Comparison of ENCODE assay signal across 10 mouse cellular contexts in genomic region chr2:68744599-68744998, GRCm38 (mm10).
DNase-seq lines count a peak whose midpoint lies in the region; ATAC-seq and TF ChIP-seq lines count a peak whose summit lies in the region.
"Had no signal": no experiment of that assay in that cellular context is flagged by ENCODE, and none has a peak within 500 bp of the region (broad histone marks: within the 10 kb centered on the region; RNA-seq: fewer than 3 reads in every experiment).

No protein-coding gene starts in this region.

- ATAC-seq in liver, embryonic 11.5 days (replicated peaks; ENCODE audit: low FRiP score): no peak
- ATAC-seq in megakaryocyte, adult 5-6 weeks (ENCODE audit: poor library complexity, severe bottlenecking): 0 out of 2 replicates have a peak, but pooled peaks have one; percentile 38

- H3K4me2 ChIP-seq in liver, embryonic 11.5 days: no peak overlapping the region

- TF ChIP-seq POLR2A in liver, adult 2 months (IDR thresholded peaks at IDR 0.05; ENCODE audit: extremely low read depth, insufficient read depth, low read length): no peak
- no peak for TF ChIP-seq POLR2A in bone marrow macrophage, adult 2 months (IDR thresholded peaks at IDR 0.05; ENCODE audit: borderline replicate concordance, low read depth, low read length)

- H3K9ac ChIP-seq in liver, adult 2 months (ENCODE audit: low read depth, low read length): no peak overlapping the region
- H3K9ac ChIP-seq in liver, embryonic 11.5 days (ENCODE audit: low read depth, low read length): no peak overlapping the region

- H3K4me1 ChIP-seq in liver, adult 2 months (ENCODE audit: control insufficient read depth, insufficient read depth, low read length): no peaks in the 10 kb centered on the region
- H3K4me1 ChIP-seq in liver, embryonic 11.5 days (replicated peaks; ENCODE audit: control insufficient read depth, insufficient read depth, low read length): no peaks in the 10 kb centered on the region
- H3K4me1 ChIP-seq in bone marrow macrophage, adult 2 months (ENCODE audit: control insufficient read depth, insufficient read depth, low read length): no peaks in the 10 kb centered on the region

- peak; percentile 7 to 14 for DNase-seq in cerebellum, postnatal 14 days
- DNase-seq in cerebellum, adult 9-10 months: no peak
- peak; percentile 7 for DNase-seq in liver, adult 2 months (ENCODE audit: extremely low read depth, low read depth, low spot score)
- DNase-seq in liver, embryonic 11.5 days (ENCODE audit: low spot score): no peak
- no peak for DNase-seq in spleen, postnatal 10 days (ENCODE audit: low spot score in 2 of 2)
- DNase-seq in urinary bladder, postnatal 4 days (ENCODE audit: low spot score in 2 of 2): no peak

- H3K27me3 ChIP-seq in liver, adult 2 months (ENCODE audit: control insufficient read depth, insufficient read depth, low read length): no peaks in the 10 kb centered on the region
- H3K27me3 ChIP-seq in liver, embryonic 11.5 days (replicated peaks; ENCODE audit: control insufficient read depth, insufficient read depth, low read length): no peaks in the 10 kb centered on the region
- H3K27me3 ChIP-seq: CH12.LX had no signal

- TF ChIP-seq CTCF in liver, adult 2 months (IDR thresholded peaks at IDR 0.05; ENCODE audit: low read depth, low read length): 0 out of 2 replicates have a peak, but pooled peaks have one; percentile 8
- peak; percentile 28; the same call in 1 of the 2 replicates for TF ChIP-seq CTCF in bone marrow macrophage, adult 2 months (IDR thresholded peaks at IDR 0.05; ENCODE audit: low read depth, low read length)

- 81% methylated on average over 4 of the region's 4 CpGs for WGBS in liver, adult 2 months
- 77% methylated on average over 4 of the region's 4 CpGs for WGBS in liver, embryonic 11.5 days

- no peaks in the 10 kb centered on the region for H3K79me2 ChIP-seq in liver, adult 2 months (ENCODE audit: control insufficient read depth, insufficient read depth, low read length)

- H3K27ac ChIP-seq in liver, adult 2 months (replicated peaks; ENCODE audit: insufficient read depth, low read depth, low read length): no peak overlapping the region
- no peak overlapping the region for H3K27ac ChIP-seq in liver, embryonic 11.5 days (ENCODE audit: low read depth, low read length)
- no peak overlapping the region for H3K27ac ChIP-seq in bone marrow macrophage, adult 2 months (ENCODE audit: insufficient read depth, low read depth, low read length)

- no peaks in the 10 kb centered on the region for H3K9me3 ChIP-seq in liver, embryonic 11.5 days (ENCODE audit: control insufficient read depth, low read length)

- no peaks in the 10 kb centered on the region for H3K36me3 ChIP-seq in liver, adult 2 months (ENCODE audit: control insufficient read depth, insufficient read depth, low read length)
- H3K36me3 ChIP-seq in liver, embryonic 11.5 days (ENCODE audit: control insufficient read depth, insufficient read depth, low read length): no peaks in the 10 kb centered on the region

- H3K4me3 ChIP-seq in liver, adult 2 months (ENCODE audit: insufficient read depth, low read depth, low read length): no peak overlapping the region
- H3K4me3 ChIP-seq in liver, embryonic 11.5 days (ENCODE audit: low read depth, low read length): no peak overlapping the region
- no peak overlapping the region for H3K4me3 ChIP-seq in bone marrow macrophage, adult 2 months (ENCODE audit: insufficient read depth, low read length)
- H3K4me3 ChIP-seq: myocyte had no signal

Comparison
In these comparisons a context has a peak if more than half of its experiments do, and no peak if none do; other contexts are left out.
1. DNase-seq: peak in cerebellum, postnatal 14 days (2 of 2) and liver, adult 2 months (single experiment); none in cerebellum, adult 9-10 months (single experiment), liver, embryonic 11.5 days (single experiment), spleen, postnatal 10 days (0 of 2) and urinary bladder, postnatal 4 days (0 of 2).